9 mouse cellular contexts compared by ENCODE assay signal in genomic region chr2:37815676-37816075, GRCm38 (mm10). TPM values are rescaled to one million over a fixed set of nuclear protein-coding genes. Genes with fewer than 3 reads are reported as not detected.
DNase-seq lines count a peak whose midpoint lies in the region; ATAC-seq and TF ChIP-seq lines count a peak whose summit lies in the region.
"Had no signal": no experiment of that assay in that cellular context is flagged by ENCODE, and none has a peak within 500 bp of the region (broad histone marks: within the 10 kb centered on the region; RNA-seq: fewer than 3 reads in every experiment).

No protein-coding gene starts in this region.

- no peak overlapping the region for H3K9ac ChIP-seq in midbrain, postnatal 0 days (replicated peaks; ENCODE audit: low read length, poor library complexity, severe bottlenecking)
- H3K9ac ChIP-seq in stomach, embryonic 15.5 days: no peak overlapping the region
- H3K9ac ChIP-seq: embryonic facial prominence, embryonic 15.5 days had no signal

- ATAC-seq in frontal cortex, adult (ENCODE audit: low TSS enrichment): peak; percentile 80
- ATAC-seq in midbrain, postnatal 0 days (ENCODE audit: low FRiP score): peak; percentile 56; the same call in 1 of the 2 replicates
- ATAC-seq in stomach, embryonic 15.5 days (ENCODE audit: insufficient read depth, low FRiP score, low read depth): peak; percentile 44; the same call in 1 of the 2 replicates

- no peak overlapping the region for H3K4me2 ChIP-seq in midbrain, postnatal 0 days (ENCODE audit: low read depth, low read length, poor library complexity, severe bottlenecking)
- H3K4me2 ChIP-seq in stomach, embryonic 15.5 days: no peak overlapping the region
- H3K4me2 ChIP-seq: embryonic facial prominence, embryonic 15.5 days had no signal

- H3K9me3 ChIP-seq in limb, embryonic 10.5 days (replicated peaks): no peaks in the 10 kb centered on the region
- H3K9me3 ChIP-seq in midbrain, postnatal 0 days (ENCODE audit: low read length): no peaks in the 10 kb centered on the region
- H3K9me3 ChIP-seq in stomach, embryonic 15.5 days: no peaks in the 10 kb centered on the region
- H3K9me3 ChIP-seq: embryonic facial prominence, embryonic 15.5 days had no signal

- DNase-seq in ovary, postnatal 10 days (ENCODE audit: low spot score): peak; percentile 52
- DNase-seq in ovary, adult 18-20 months (ENCODE audit: low spot score): no peak
- DNase-seq in cerebellum, adult 11-12 months: peak; percentile 63
- peak; percentile 40 to 79 for DNase-seq in kidney, adult 8-10 months
- peak; percentile 85 for DNase-seq in limb, embryonic 10.5 days (ENCODE audit: low spot score)
- DNase-seq in midbrain, postnatal 0 days (ENCODE audit: low spot score): peak; percentile 83

- no peak overlapping the region for H3K27ac ChIP-seq in limb, embryonic 10.5 days
- H3K27ac ChIP-seq in midbrain, postnatal 0 days (ENCODE audit: low read depth, low read length): no peak overlapping the region
- H3K27ac ChIP-seq in stomach, embryonic 15.5 days: no peak overlapping the region
- H3K27ac ChIP-seq: embryonic facial prominence, embryonic 15.5 days had no signal

- H3K27me3 ChIP-seq in limb, embryonic 10.5 days (ENCODE audit: low read depth, poor library complexity, severe bottlenecking): no peaks in the 10 kb centered on the region
- H3K27me3 ChIP-seq in midbrain, postnatal 0 days (ENCODE audit: insufficient read depth, low read length): no peaks in the 10 kb centered on the region
- no peaks in the 10 kb centered on the region for H3K27me3 ChIP-seq in stomach, embryonic 15.5 days (replicated peaks)
- H3K27me3 ChIP-seq: embryonic facial prominence, embryonic 15.5 days had no signal

- H3K4me3 ChIP-seq in limb, embryonic 10.5 days: no peak overlapping the region
- no peak overlapping the region for H3K4me3 ChIP-seq in midbrain, postnatal 0 days (ENCODE audit: low read depth, low read length)
- H3K4me3 ChIP-seq in stomach, embryonic 15.5 days (replicated peaks): no peak overlapping the region
- H3K4me3 ChIP-seq: embryonic facial prominence, embryonic 15.5 days had no signal

- WGBS in limb, embryonic 10.5 days: 15% methylated on average over 3 of the region's 3 CpGs
- 16% methylated on average over 3 of the region's 3 CpGs for WGBS in midbrain, postnatal 0 days
- whole genome bisulfite sequencing in stomach, embryonic 15.5 days: 11% methylated on average over 3 of the region's 3 CpGs

- peaks cover 11% of the 10 kb centered on the region for H3K36me3 ChIP-seq in limb, embryonic 10.5 days
- peaks cover 13% of the 10 kb centered on the region for H3K36me3 ChIP-seq in midbrain, postnatal 0 days (ENCODE audit: insufficient read depth, low read length)
- no peaks in the 10 kb centered on the region for H3K36me3 ChIP-seq in stomach, embryonic 15.5 days

- H3K4me1 ChIP-seq in limb, embryonic 10.5 days: peaks cover 27% of the 10 kb centered on the region
- H3K4me1 ChIP-seq in midbrain, postnatal 0 days (ENCODE audit: insufficient read depth, low read length): no peaks in the 10 kb centered on the region; the same call in 1 of the 2 replicates
- peaks cover 6% of the 10 kb centered on the region; the same call in 1 of the 2 replicates for H3K4me1 ChIP-seq in stomach, embryonic 15.5 days

- peak; percentile 99 for TF ChIP-seq CTCF in midbrain, postnatal 0 days (IDR thresholded peaks at IDR 0.05)

RNA-seq across cellular contexts. Expression of gene Crb2, which starts 39.6 kb away (rescaled TPM):
- polyA plus RNA-seq in limb, embryonic 10.5 days (2016; fragmentation: Nextera tagmentation; extraction: Ambion mirVana): 2.1 and 4.3 TPM in 2 replicates
- 3.7 and 4.8 TPM in 2 replicates for total RNA-seq in midbrain, postnatal 0 days (2014; rRNA removed)
- polyA plus RNA-seq in midbrain, postnatal 0 days (2015; fragmentation: Nextera tagmentation; extraction: Ambion mirVana): 1.6 and 1.7 TPM in 2 replicates
- polyA plus RNA-seq in stomach, embryonic 15.5 days (2015; fragmentation: Nextera tagmentation; extraction: Ambion mirVana): 1.8 and 2.0 TPM in 2 replicates
